Mouse (Mus musculus): ENCODE results near the gene Stat1. TPM values are rescaled to one million over a fixed set of nuclear protein-coding genes. Genes with fewer than 3 reads are reported as not detected.

The Stat1 gene
- polyA plus RNA-seq, 1 experiment from 2014 or later = 10.5 TPM

GRCm38 (mm10) chr1:52143596-52144156 lies 24.4 kb downstream of the Stat1 start:
- H3K27ac ChIP-seq (ENCODE audit: low read length) = no peak overlapping the region
- H3K4me3 ChIP-seq (replicated peaks; ENCODE audit: low read length) = no peak overlapping the region
- no peaks in the 10 kb centered on the region for H3K27me3 ChIP-seq (replicated peaks; ENCODE audit: control insufficient read depth, insufficient read depth, low read length)
- H3K9ac ChIP-seq (replicated peaks; ENCODE audit: low read depth, low read length) = no peak overlapping the region
- H3K9me3 ChIP-seq (ENCODE audit: control insufficient read depth, low read length) = no peaks in the 10 kb centered on the region
- no peaks in the 10 kb centered on the region for H3K36me3 ChIP-seq (ENCODE audit: control insufficient read depth, insufficient read depth)
- no peaks in the 10 kb centered on the region for H3K4me1 ChIP-seq (replicated peaks; ENCODE audit: control insufficient read depth, insufficient read depth, low read length)
- no peak overlapping the region for H3K4me2 ChIP-seq (ENCODE audit: low read length)
- ATAC-seq = no peak
- WGBS = 91% methylated on average over 7 of the region's 7 CpGs

- WGBS = 78% methylated on average over 10 of the region's 10 CpGs
- Histone ChIP-seq H3K27me3 (replicated peaks; ENCODE audit: control insufficient read depth, insufficient read depth, low read length) (no peaks in the 10 kb centered on the region), H3K4me2 (ENCODE audit: low read length) (no peak overlapping the region), H3K36me3 (ENCODE audit: control insufficient read depth, insufficient read depth) (no peaks in the 10 kb centered on the region), H3K4me3 (replicated peaks; ENCODE audit: low read length) (no peak overlapping the region), H3K9ac (replicated peaks; ENCODE audit: low read depth, low read length) (no peak overlapping the region), H3K4me1 (replicated peaks; ENCODE audit: control insufficient read depth, insufficient read depth, low read length) (no peaks in the 10 kb centered on the region), H3K9me3 (ENCODE audit: control insufficient read depth, low read length) (no peaks in the 10 kb centered on the region), H3K27ac (ENCODE audit: low read length) (no peak overlapping the region)
- no peak for ATAC-seq
Measured at GRCm38 (mm10) chr1:52144907-52145306, 25.7 kb downstream of the Stat1 start.

- WGBS = 57% methylated on average over 12 of the region's 12 CpGs
- H3K36me3 ChIP-seq (ENCODE audit: control insufficient read depth, insufficient read depth) = no peaks in the 10 kb centered on the region
- H3K4me3 ChIP-seq (replicated peaks; ENCODE audit: low read length) = no peak overlapping the region
- no peak overlapping the region for H3K27ac ChIP-seq (ENCODE audit: low read length)
- ATAC-seq = peak; percentile 72
- H3K9me3 ChIP-seq (ENCODE audit: control insufficient read depth, low read length) = no peaks in the 10 kb centered on the region
- H3K9ac ChIP-seq (replicated peaks; ENCODE audit: low read depth, low read length) = no peak overlapping the region
- no peaks in the 10 kb centered on the region for H3K27me3 ChIP-seq (replicated peaks; ENCODE audit: control insufficient read depth, insufficient read depth, low read length)
- no peak overlapping the region for H3K4me2 ChIP-seq (ENCODE audit: low read length)
- peaks cover 7% of the 10 kb centered on the region for H3K4me1 ChIP-seq (replicated peaks; ENCODE audit: control insufficient read depth, insufficient read depth, low read length)
Measured at GRCm38 (mm10) chr1:52146214-52146970, 27.2 kb downstream of the Stat1 start.

- Histone ChIP-seq H3K27ac (ENCODE audit: low read length) (no peak overlapping the region), H3K4me2 (ENCODE audit: low read length) (no peak overlapping the region), H3K27me3 (replicated peaks; ENCODE audit: control insufficient read depth, insufficient read depth, low read length) (no peaks in the 10 kb centered on the region), H3K9ac (replicated peaks; ENCODE audit: low read depth, low read length) (no peak overlapping the region), H3K36me3 (ENCODE audit: control insufficient read depth, insufficient read depth) (no peaks in the 10 kb centered on the region), H3K4me3 (replicated peaks; ENCODE audit: low read length) (no peak overlapping the region), H3K4me1 (replicated peaks; ENCODE audit: control insufficient read depth, insufficient read depth, low read length) (peaks cover 7% of the 10 kb centered on the region), H3K9me3 (ENCODE audit: control insufficient read depth, low read length) (no peaks in the 10 kb centered on the region)
- no peak for ATAC-seq
- WGBS = 90% methylated on average over 2 of the region's 2 CpGs
Measured at GRCm38 (mm10) chr1:52147431-52147830, 28.2 kb downstream of the Stat1 start.

GRCm38 (mm10) chr1:52148178-52148577 lies 28.9 kb downstream of the Stat1 start:
- 83% methylated on average over 7 of the region's 7 CpGs for WGBS
- no peak for ATAC-seq

GRCm38 (mm10) chr1:52148696-52149095 lies 29.5 kb downstream of the Stat1 start:
- Histone ChIP-seq H3K9me3 (ENCODE audit: control insufficient read depth, low read length) (no peaks in the 10 kb centered on the region), H3K4me3 (replicated peaks; ENCODE audit: low read length) (no peak overlapping the region), H3K27me3 (replicated peaks; ENCODE audit: control insufficient read depth, insufficient read depth, low read length) (no peaks in the 10 kb centered on the region), H3K36me3 (ENCODE audit: control insufficient read depth, insufficient read depth) (no peaks in the 10 kb centered on the region), H3K4me2 (ENCODE audit: low read length) (no peak overlapping the region), H3K9ac (replicated peaks; ENCODE audit: low read depth, low read length) (no peak overlapping the region), H3K4me1 (replicated peaks; ENCODE audit: control insufficient read depth, insufficient read depth, low read length) (peaks cover 7% of the 10 kb centered on the region), H3K27ac (ENCODE audit: low read length) (no peak overlapping the region)
- 76% methylated on average over 7 of the region's 7 CpGs for WGBS
- ATAC-seq = no peak

More at GRCm38 (mm10) chr1:52148178-52148577, 28.9 kb downstream of the Stat1 start:
- no peak overlapping the region for H3K4me3 ChIP-seq (replicated peaks; ENCODE audit: low read length)
- no peaks in the 10 kb centered on the region for H3K27me3 ChIP-seq (replicated peaks; ENCODE audit: control insufficient read depth, insufficient read depth, low read length)
- peaks cover 7% of the 10 kb centered on the region for H3K4me1 ChIP-seq (replicated peaks; ENCODE audit: control insufficient read depth, insufficient read depth, low read length)
- no peak overlapping the region for H3K4me2 ChIP-seq (ENCODE audit: low read length)
- no peak overlapping the region for H3K9ac ChIP-seq (replicated peaks; ENCODE audit: low read depth, low read length)
- no peak overlapping the region for H3K27ac ChIP-seq (ENCODE audit: low read length)
- H3K36me3 ChIP-seq (ENCODE audit: control insufficient read depth, insufficient read depth) = no peaks in the 10 kb centered on the region
- no peaks in the 10 kb centered on the region for H3K9me3 ChIP-seq (ENCODE audit: control insufficient read depth, low read length)

GRCm38 (mm10) chr1:52149934-52150346 lies 30.7 kb downstream of the Stat1 start:
- Histone ChIP-seq H3K4me3 (replicated peaks; ENCODE audit: low read length) (no peak overlapping the region), H3K36me3 (ENCODE audit: control insufficient read depth, insufficient read depth) (no peaks in the 10 kb centered on the region), H3K27ac (ENCODE audit: low read length) (no peak overlapping the region), H3K4me1 (replicated peaks; ENCODE audit: control insufficient read depth, insufficient read depth, low read length) (peaks cover 7% of the 10 kb centered on the region), H3K9me3 (ENCODE audit: control insufficient read depth, low read length) (no peaks in the 10 kb centered on the region), H3K9ac (replicated peaks; ENCODE audit: low read depth, low read length) (no peak overlapping the region), H3K27me3 (replicated peaks; ENCODE audit: control insufficient read depth, insufficient read depth, low read length) (no peaks in the 10 kb centered on the region), H3K4me2 (ENCODE audit: low read length) (no peak overlapping the region)
- peak; percentile 73 for ATAC-seq
- 46% methylated on average over 9 of the region's 9 CpGs for WGBS

- Histone ChIP-seq H3K9ac (replicated peaks; ENCODE audit: low read depth, low read length) (no peak overlapping the region), H3K4me2 (ENCODE audit: low read length) (no peak overlapping the region), H3K9me3 (ENCODE audit: control insufficient read depth, low read length) (no peaks in the 10 kb centered on the region), H3K4me3 (replicated peaks; ENCODE audit: low read length) (no peak overlapping the region), H3K4me1 (replicated peaks; ENCODE audit: control insufficient read depth, insufficient read depth, low read length) (peaks cover 7% of the 10 kb centered on the region), H3K27me3 (replicated peaks; ENCODE audit: control insufficient read depth, insufficient read depth, low read length) (no peaks in the 10 kb centered on the region), H3K27ac (ENCODE audit: low read length) (no peak overlapping the region), H3K36me3 (ENCODE audit: control insufficient read depth, insufficient read depth) (no peaks in the 10 kb centered on the region)
- peak; percentile 34 for ATAC-seq
- 63% methylated on average over 11 of the region's 11 CpGs for WGBS
Measured at GRCm38 (mm10) chr1:52150676-52151075, 31.4 kb downstream of the Stat1 start.

- peaks cover 7% of the 10 kb centered on the region for H3K4me1 ChIP-seq (replicated peaks; ENCODE audit: control insufficient read depth, insufficient read depth, low read length)
- WGBS = 89% methylated on average over 5 of the region's 5 CpGs
- no peak overlapping the region for H3K27ac ChIP-seq (ENCODE audit: low read length)
- no peaks in the 10 kb centered on the region for H3K9me3 ChIP-seq (ENCODE audit: control insufficient read depth, low read length)
- no peak for ATAC-seq
- H3K9ac ChIP-seq (replicated peaks; ENCODE audit: low read depth, low read length) = no peak overlapping the region
- no peaks in the 10 kb centered on the region for H3K36me3 ChIP-seq (ENCODE audit: control insufficient read depth, insufficient read depth)
- no peaks in the 10 kb centered on the region for H3K27me3 ChIP-seq (replicated peaks; ENCODE audit: control insufficient read depth, insufficient read depth, low read length)
- H3K4me3 ChIP-seq (replicated peaks; ENCODE audit: low read length) = no peak overlapping the region
- H3K4me2 ChIP-seq (ENCODE audit: low read length) = no peak overlapping the region
Measured at GRCm38 (mm10) chr1:52151166-52151565, 31.9 kb downstream of the Stat1 start.
